Mouse (Mus musculus) liver, adult 2 months (tissue): ENCODE results near the gene Myod1. TPM values are rescaled to one million over a fixed set of nuclear protein-coding genes. Genes with fewer than 3 reads are reported as not detected.
A peak's percentile ranks its signal among the peaks of the same experiment; 100 is the strongest.

ENCODE experiments used
- DNase-seq: peaks from one replicate; pipeline ENCODE4 v3.0.0-alpha.2; 2011; ENCODE audit warnings: low read depth, low spot score; ENCODE audit errors: extremely low read depth
- H3K27ac ChIP-seq: fragments of 200-500 bp; replicated peaks from 2 replicates; pipeline ENCODE4 v1.5.1; 2012; ENCODE audit warnings: low read depth, mild to moderate bottlenecking, control low read depth, inconsistent platforms, low read length; ENCODE audit not compliant: insufficient read depth
- H3K27me3 ChIP-seq: fragments of 200-500 bp; 2 replicates; pipeline ENCODE4 v1.6.1; 2012; ENCODE audit warnings: mild to moderate bottlenecking, moderate library complexity, low read length, inconsistent platforms; ENCODE audit not compliant: control insufficient read depth, insufficient read depth
- H3K36me3 ChIP-seq: fragments of 200-500 bp; 2 replicates; pipeline ENCODE4 v1.6.1; 2012; ENCODE audit warnings: low read length, inconsistent platforms; ENCODE audit not compliant: control insufficient read depth, insufficient read depth
- H3K4me1 ChIP-seq: fragments of 200-500 bp; 2 replicates; pipeline ENCODE4 v1.6.1; 2011; ENCODE audit warnings: low read length; ENCODE audit not compliant: control insufficient read depth, insufficient read depth
- H3K4me3 ChIP-seq: fragments of 200-500 bp; 2 replicates; pipeline ENCODE4 v1.5.1; 2011; ENCODE audit warnings: low read depth, mild to moderate bottlenecking, control low read depth, low read length, moderate library complexity; ENCODE audit not compliant: insufficient read depth
- H3K79me2 ChIP-seq: fragments of 200-500 bp; 2 replicates; pipeline ENCODE4 v1.6.1; 2012; ENCODE audit warnings: inconsistent platforms, mild to moderate bottlenecking, low read length, moderate library complexity; ENCODE audit not compliant: control insufficient read depth, insufficient read depth
- H3K9ac ChIP-seq: fragments of 200-500 bp; 2 replicates; pipeline ENCODE4 v1.6.1; 2012; ENCODE audit warnings: low read depth, mild to moderate bottlenecking, control low read depth, inconsistent platforms, low read length
- CTCF ChIP-seq: fragments of 200-500 bp; IDR thresholded peaks from 2 replicates; pipeline ENCODE4 v1.5.1; 2011; ENCODE audit warnings: low read depth, low read length, control low read depth
- POLR2A ChIP-seq: fragments of 200-500 bp; IDR thresholded peaks from 2 replicates; pipeline ENCODE4 v1.6.1; 2011; ENCODE audit warnings: low read length, control low read depth; ENCODE audit not compliant: insufficient read depth; ENCODE audit errors: extremely low read depth
- WGBS: fragments of 180-500 bp; shearing (Covaris S2); methylation state at CpG from one replicate; pipeline ENCODE4 v1.1.7; 2018; 5-methylcytosine and 5-hydroxymethylcytosine counted together
- polyA plus RNA-seq: library from polyadenylated mRNA; depleted of rRNA; stranded (reverse); fragments of >200 nt; gene quantifications from 2 replicates; pipeline ENCODE4 v1.2.3, GENCODE M21; 2012
- total RNA-seq: library from RNA; depleted of rRNA; stranded (reverse); fragments of >200 nt; gene quantifications from 2 replicates; pipeline ENCODE4 v1.2.3, GENCODE M21; 2014

Myod1 gene
- total and polyA plus RNA-seq, 2 experiments = not detected

- H3K27me3 ChIP-seq = peaks cover 7% of the 10 kb centered on the region; the same call in 1 of the 2 replicates
- no peak overlapping the region for H3K27ac ChIP-seq
- no peak for DNase-seq
- H3K4me3 ChIP-seq = no peak overlapping the region
- no peaks in the 10 kb centered on the region for H3K4me1 ChIP-seq
- no peaks in the 10 kb centered on the region for H3K36me3 ChIP-seq
- no peak overlapping the region for H3K9ac ChIP-seq
- no peaks in the 10 kb centered on the region for H3K79me2 ChIP-seq
- TF ChIP-seq POLR2A (no peak), CTCF (peak; percentile 38)
- WGBS = 11% methylated on average over 16 of the region's 16 CpGs
Observed at GRCm38 (mm10) chr7:46378983-46379382, 2.7 kb downstream of the Myod1 start.

GRCm38 (mm10) chr7:46380625-46381024 lies 4.4 kb downstream of the Myod1 start:
- no peak overlapping the region for H3K4me3 ChIP-seq
- H3K27ac ChIP-seq = no peak overlapping the region
- no peaks in the 10 kb centered on the region for H3K4me1 ChIP-seq
- H3K36me3 ChIP-seq = no peaks in the 10 kb centered on the region
- TF ChIP-seq CTCF (no peak), POLR2A (no peak)
- H3K9ac ChIP-seq = no peak overlapping the region
- no peaks in the 10 kb centered on the region for H3K79me2 ChIP-seq
- 62% methylated on average over 9 of the region's 9 CpGs for WGBS
- H3K27me3 ChIP-seq = peaks cover 7% of the 10 kb centered on the region; the same call in 1 of the 2 replicates
- no peak for DNase-seq

GRCm38 (mm10) chr7:46387430-46387829 lies 11.2 kb downstream of the Myod1 start:
- DNase-seq = no peak
- Histone ChIP-seq H3K4me3 (no peak overlapping the region), H3K79me2 (no peaks in the 10 kb centered on the region), H3K4me1 (no peaks in the 10 kb centered on the region), H3K27ac (no peak overlapping the region), H3K9ac (no peak overlapping the region), H3K27me3 (no peaks in the 10 kb centered on the region), H3K36me3 (no peaks in the 10 kb centered on the region)
- WGBS = 80% methylated on average over 3 of the region's 3 CpGs
- TF ChIP-seq POLR2A (no peak), CTCF (no peak)

GRCm38 (mm10) chr7:46389456-46390085 lies 13.3 kb downstream of the Myod1 start:
- 70% methylated on average over 10 of the region's 10 CpGs for WGBS
- H3K27me3 ChIP-seq = no peaks in the 10 kb centered on the region; the same call in 1 of the 2 replicates
- no peak overlapping the region for H3K27ac ChIP-seq
- peak; percentile 12 for DNase-seq
- no peaks in the 10 kb centered on the region for H3K79me2 ChIP-seq
- H3K4me1 ChIP-seq = no peaks in the 10 kb centered on the region
- no peak overlapping the region for H3K4me3 ChIP-seq
- H3K9ac ChIP-seq = no peak overlapping the region
- H3K36me3 ChIP-seq = no peaks in the 10 kb centered on the region
- no peak for TF ChIP-seq POLR2A
- TF ChIP-seq CTCF = no peak

GRCm38 (mm10) chr7:46390226-46390625 lies 14.0 kb downstream of the Myod1 start:
- WGBS = 49% methylated on average over 4 of the region's 4 CpGs

GRCm38 (mm10) chr7:46391701-46392100 lies 15.4 kb downstream of the Myod1 start:
- H3K27me3 ChIP-seq = peaks cover 12% of the 10 kb centered on the region
- TF ChIP-seq POLR2A (no peak), CTCF (no peak)
- no peak for DNase-seq
- H3K27ac ChIP-seq = no peak overlapping the region
- H3K79me2 ChIP-seq = no peaks in the 10 kb centered on the region
- H3K36me3 ChIP-seq = no peaks in the 10 kb centered on the region
- H3K4me3 ChIP-seq = no peak overlapping the region
- no peaks in the 10 kb centered on the region for H3K4me1 ChIP-seq
- WGBS = 59% methylated on average over 5 of the region's 5 CpGs
- no peak overlapping the region for H3K9ac ChIP-seq

More at GRCm38 (mm10) chr7:46390226-46390625, 14.0 kb downstream of the Myod1 start:
- Histone ChIP-seq H3K27me3 (no peaks in the 10 kb centered on the region; the same call in 1 of the 2 replicates), H3K4me1 (no peaks in the 10 kb centered on the region), H3K36me3 (no peaks in the 10 kb centered on the region), H3K27ac (no peak overlapping the region), H3K9ac (no peak overlapping the region), H3K4me3 (no peak overlapping the region), H3K79me2 (no peaks in the 10 kb centered on the region)
- peak; percentile 18 for DNase-seq
- no peak for TF ChIP-seq POLR2A
- TF ChIP-seq CTCF = no peak
